Mouse (Mus musculus): ENCODE data around the gene Sema4b. TPM values are rescaled to one million over a fixed set of nuclear protein-coding genes. Genes with fewer than 3 reads are reported as not detected.

Sema4b gene
- polyA plus RNA-seq, 1 experiment from 2014 or later, result 10.5 TPM

- Histone ChIP-seq H3K4me1 (ENCODE audit: control insufficient read depth, insufficient read depth, low read length) (peaks cover 24% of the 10 kb centered on the region), H3K27ac (replicated peaks; ENCODE audit: low read depth, low read length) (no peak overlapping the region), H3K4me2 (ENCODE audit: low read depth, low read length) (no peak overlapping the region), H3K27me3 (replicated peaks; ENCODE audit: control insufficient read depth, insufficient read depth, low read length) (no peaks in the 10 kb centered on the region), H3K9me3 (ENCODE audit: control insufficient read depth, low read length) (no peaks in the 10 kb centered on the region), H3K36me3 (ENCODE audit: control insufficient read depth, insufficient read depth, low read length) (no peaks in the 10 kb centered on the region), H3K9ac (ENCODE audit: low read depth, low read length) (no peak overlapping the region), H3K4me3 (ENCODE audit: low read depth, low read length) (no peak overlapping the region)
- DNase-seq (ENCODE audit: low spot score), result no peak
- no peak for ATAC-seq (ENCODE audit: low read depth)
- 84% methylated on average over 5 of the region's 5 CpGs for WGBS
Measured at GRCm38 (mm10) chr7:80202961-80203360, 16.3 kb downstream of the Sema4b start.

- 56% methylated on average over 12 of the region's 12 CpGs for WGBS
- ATAC-seq (ENCODE audit: low read depth) (no peak), DNase-seq (ENCODE audit: low spot score) (no peak)
- H3K36me3 ChIP-seq (ENCODE audit: control insufficient read depth, insufficient read depth, low read length), result no peaks in the 10 kb centered on the region
- H3K4me1 ChIP-seq (ENCODE audit: control insufficient read depth, insufficient read depth, low read length), result peaks cover 25% of the 10 kb centered on the region
- H3K27ac ChIP-seq (replicated peaks; ENCODE audit: low read depth, low read length), result no peak overlapping the region
- H3K4me3 ChIP-seq (ENCODE audit: low read depth, low read length), result no peak overlapping the region
- H3K4me2 ChIP-seq (ENCODE audit: low read depth, low read length), result no peak overlapping the region
- no peaks in the 10 kb centered on the region for H3K9me3 ChIP-seq (ENCODE audit: control insufficient read depth, low read length)
- H3K9ac ChIP-seq (ENCODE audit: low read depth, low read length), result no peak overlapping the region
- no peaks in the 10 kb centered on the region for H3K27me3 ChIP-seq (replicated peaks; ENCODE audit: control insufficient read depth, insufficient read depth, low read length)
Measured at GRCm38 (mm10) chr7:80203638-80204096, 17.0 kb downstream of the Sema4b start.

- no peak for ATAC-seq (ENCODE audit: low read depth)
- Histone ChIP-seq H3K27me3 (replicated peaks; ENCODE audit: control insufficient read depth, insufficient read depth, low read length) (no peaks in the 10 kb centered on the region), H3K4me1 (ENCODE audit: control insufficient read depth, insufficient read depth, low read length) (peaks cover 31% of the 10 kb centered on the region), H3K9ac (ENCODE audit: low read depth, low read length) (no peak overlapping the region), H3K9me3 (ENCODE audit: control insufficient read depth, low read length) (no peaks in the 10 kb centered on the region), H3K4me3 (ENCODE audit: low read depth, low read length) (no peak overlapping the region), H3K4me2 (ENCODE audit: low read depth, low read length) (no peak overlapping the region), H3K27ac (replicated peaks; ENCODE audit: low read depth, low read length) (no peak overlapping the region), H3K36me3 (ENCODE audit: control insufficient read depth, insufficient read depth, low read length) (no peaks in the 10 kb centered on the region)
- 74% methylated on average over 4 of the region's 4 CpGs for WGBS
- no peak for DNase-seq (ENCODE audit: low spot score)
Measured at GRCm38 (mm10) chr7:80204362-80204761, 17.7 kb downstream of the Sema4b start.

GRCm38 (mm10) chr7:80204961-80205360 lies 18.3 kb downstream of the Sema4b start:
- no peak for DNase-seq (ENCODE audit: low spot score)
- Histone ChIP-seq H3K9me3 (ENCODE audit: control insufficient read depth, low read length) (no peaks in the 10 kb centered on the region), H3K27me3 (replicated peaks; ENCODE audit: control insufficient read depth, insufficient read depth, low read length) (no peaks in the 10 kb centered on the region), H3K27ac (replicated peaks; ENCODE audit: low read depth, low read length) (no peak overlapping the region), H3K4me1 (ENCODE audit: control insufficient read depth, insufficient read depth, low read length) (peaks cover 30% of the 10 kb centered on the region), H3K36me3 (ENCODE audit: control insufficient read depth, insufficient read depth, low read length) (no peaks in the 10 kb centered on the region), H3K4me3 (ENCODE audit: low read depth, low read length) (no peak overlapping the region), H3K4me2 (ENCODE audit: low read depth, low read length) (no peak overlapping the region), H3K9ac (ENCODE audit: low read depth, low read length) (no peak overlapping the region)
- 55% methylated on average over 7 of the region's 7 CpGs for WGBS
- no peak for ATAC-seq (ENCODE audit: low read depth)

GRCm38 (mm10) chr7:80205705-80206589 lies 19.3 kb downstream of the Sema4b start:
- Histone ChIP-seq H3K4me1 (ENCODE audit: control insufficient read depth, insufficient read depth, low read length) (peaks cover 25% of the 10 kb centered on the region), H3K4me2 (ENCODE audit: low read depth, low read length) (no peak overlapping the region), H3K27ac (replicated peaks; ENCODE audit: low read depth, low read length) (no peak overlapping the region), H3K9me3 (ENCODE audit: control insufficient read depth, low read length) (no peaks in the 10 kb centered on the region), H3K36me3 (ENCODE audit: control insufficient read depth, insufficient read depth, low read length) (no peaks in the 10 kb centered on the region), H3K27me3 (replicated peaks; ENCODE audit: control insufficient read depth, insufficient read depth, low read length) (no peaks in the 10 kb centered on the region), H3K4me3 (ENCODE audit: low read depth, low read length) (no peak overlapping the region), H3K9ac (ENCODE audit: low read depth, low read length) (no peak overlapping the region)
- 86% methylated on average over 12 of the region's 12 CpGs for WGBS
- no peak for DNase-seq (ENCODE audit: low spot score)
- ATAC-seq (ENCODE audit: low read depth), result no peak

- 56% methylated on average over 3 of the region's 3 CpGs for WGBS
- no peak overlapping the region for H3K4me3 ChIP-seq (ENCODE audit: low read depth, low read length)
- H3K27me3 ChIP-seq (replicated peaks; ENCODE audit: control insufficient read depth, insufficient read depth, low read length), result no peaks in the 10 kb centered on the region
- H3K36me3 ChIP-seq (ENCODE audit: control insufficient read depth, insufficient read depth, low read length), result no peaks in the 10 kb centered on the region
- H3K9me3 ChIP-seq (ENCODE audit: control insufficient read depth, low read length), result no peaks in the 10 kb centered on the region
- no peak for DNase-seq (ENCODE audit: low spot score)
- peak overlapping the region; percentile 10; the same call in 1 of the 2 replicates for H3K4me2 ChIP-seq (ENCODE audit: low read depth, low read length)
- H3K9ac ChIP-seq (ENCODE audit: low read depth, low read length), result 0 out of 2 replicates have a peak overlapping the region, but pooled peaks have one; percentile 7
- peaks cover 23% of the 10 kb centered on the region for H3K4me1 ChIP-seq (ENCODE audit: control insufficient read depth, insufficient read depth, low read length)
- H3K27ac ChIP-seq (replicated peaks; ENCODE audit: low read depth, low read length), result peak overlapping the region; percentile 74
- ATAC-seq (ENCODE audit: low read depth), result 0 out of 2 replicates have a peak, but pooled peaks have one; percentile 2
Measured at GRCm38 (mm10) chr7:80207314-80207731, 20.7 kb downstream of the Sema4b start.

- peak; percentile 91 for ATAC-seq (ENCODE audit: low read depth)
- Histone ChIP-seq H3K27me3 (replicated peaks; ENCODE audit: control insufficient read depth, insufficient read depth, low read length) (no peaks in the 10 kb centered on the region), H3K4me2 (ENCODE audit: low read depth, low read length) (no peak overlapping the region), H3K4me1 (ENCODE audit: control insufficient read depth, insufficient read depth, low read length) (peaks cover 23% of the 10 kb centered on the region), H3K36me3 (ENCODE audit: control insufficient read depth, insufficient read depth, low read length) (0 out of 2 replicates have a peak, but pooled peaks cover 6% of the 10 kb centered on the region), H3K9ac (ENCODE audit: low read depth, low read length) (no peak overlapping the region), H3K4me3 (ENCODE audit: low read depth, low read length) (no peak overlapping the region), H3K27ac (replicated peaks; ENCODE audit: low read depth, low read length) (peak overlapping the region; percentile 74), H3K9me3 (ENCODE audit: control insufficient read depth, low read length) (no peaks in the 10 kb centered on the region)
- 69% methylated on average over 18 of the region's 18 CpGs for WGBS
- peak; percentile 77 for DNase-seq (ENCODE audit: low spot score)
Measured at GRCm38 (mm10) chr7:80208026-80208642, 21.5 kb downstream of the Sema4b start.

- Histone ChIP-seq H3K27ac (replicated peaks; ENCODE audit: low read depth, low read length) (peak overlapping the region; percentile 53), H3K4me3 (ENCODE audit: low read depth, low read length) (no peak overlapping the region), H3K9ac (ENCODE audit: low read depth, low read length) (peak overlapping the region; percentile 8; the same call in 1 of the 2 replicates), H3K36me3 (ENCODE audit: control insufficient read depth, insufficient read depth, low read length) (0 out of 2 replicates have a peak, but pooled peaks cover 12% of the 10 kb centered on the region), H3K4me2 (ENCODE audit: low read depth, low read length) (no peak overlapping the region), H3K9me3 (ENCODE audit: control insufficient read depth, low read length) (no peaks in the 10 kb centered on the region), H3K4me1 (ENCODE audit: control insufficient read depth, insufficient read depth, low read length) (peaks cover 23% of the 10 kb centered on the region), H3K27me3 (replicated peaks; ENCODE audit: control insufficient read depth, insufficient read depth, low read length) (no peaks in the 10 kb centered on the region)
- no peak for DNase-seq (ENCODE audit: low spot score)
- ATAC-seq (ENCODE audit: low read depth), result no peak
- 77% methylated on average over 10 of the region's 10 CpGs for WGBS
Measured at GRCm38 (mm10) chr7:80208738-80209430, 22.2 kb downstream of the Sema4b start.

Data from embryonic facial prominence, embryonic 14.5 days (tissue).